Mouse (Mus musculus): ENCODE measurements around the gene Phldb1. TPM values are rescaled to one million over a fixed set of nuclear protein-coding genes. Genes with fewer than 3 reads are reported as not detected.
"Not testable (repeated sequence)": the region's sequence is repeated elsewhere in the genome, so short reads cannot be mapped to it uniquely, and the experiment has no call there.

Gene Phldb1
- 23.7 and 31.3 TPM in 2 replicates for polyA plus RNA-seq (2015; fragmentation: Nextera tagmentation; extraction: Ambion mirVana)

DNA sequence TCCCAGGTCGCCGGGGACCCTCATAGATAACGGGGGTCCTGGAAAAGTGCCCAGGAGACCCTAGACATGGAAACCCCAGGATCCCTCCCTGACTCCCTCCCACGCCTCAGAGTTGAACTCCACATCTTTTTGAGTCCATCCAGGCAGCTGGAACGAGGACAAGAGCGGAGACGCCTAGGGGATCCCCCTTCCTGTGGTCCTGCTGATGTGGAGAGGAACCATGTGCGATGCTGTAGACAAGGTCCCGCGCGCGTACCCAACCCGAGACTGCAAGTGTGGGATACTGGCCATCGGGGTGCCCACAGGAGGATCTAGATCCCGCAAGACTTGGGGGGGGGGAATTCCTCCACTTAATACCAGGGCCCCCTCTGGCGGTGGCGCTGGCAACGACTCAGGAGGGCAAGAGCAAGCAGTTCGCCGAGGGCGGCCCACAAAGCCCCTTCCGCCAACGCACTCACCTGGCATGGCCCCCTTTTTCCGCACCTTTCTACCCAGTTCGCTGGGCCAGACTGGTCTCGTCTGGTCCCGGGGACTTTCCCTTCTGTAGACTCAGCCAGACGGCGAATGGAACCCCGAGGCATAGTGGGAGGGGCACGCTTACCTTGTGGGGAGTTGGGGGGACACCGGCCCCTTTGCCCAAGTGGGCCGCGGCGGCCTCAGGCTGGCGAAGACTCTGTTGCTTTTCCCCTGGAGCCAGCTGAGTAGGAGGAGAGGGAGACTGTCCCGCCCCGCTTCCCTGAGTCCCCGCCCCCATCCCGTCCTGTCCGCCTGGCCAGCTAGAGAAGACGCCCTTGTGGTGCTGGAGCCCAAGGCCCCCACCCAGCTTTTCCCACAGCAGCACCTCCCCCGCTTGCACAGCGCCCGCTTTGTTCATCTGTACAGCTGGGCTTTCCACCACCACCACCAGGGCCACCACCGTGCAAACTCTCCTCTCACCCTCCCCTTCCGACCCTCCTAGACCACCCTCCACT, at the start of gene Phldb1:
Phldb1 (minus strand) TSS at position 675 of the 971 bp plus-strand sequence.
- H3K4me1 ChIP-seq (replicated peaks): peaks cover 34% of the 10 kb centered on the region
- H3K27ac ChIP-seq: peak within 1 kb of the TSS; percentile 74
- H3K9ac ChIP-seq: peak within 1 kb of the TSS; percentile 67
- H3K4me3 ChIP-seq: peak within 1 kb of the TSS; percentile 62
- H3K27me3 ChIP-seq: 0 out of 2 replicates have a peak, but pooled peaks cover 3% of the 10 kb centered on the region
- no peaks in the 10 kb centered on the region for H3K36me3 ChIP-seq
- H3K9me3 ChIP-seq (replicated peaks): no peaks in the 10 kb centered on the region
- peak within 1 kb of the TSS; percentile 96 for H3K4me2 ChIP-seq
- peak; percentile 74 for ATAC-seq (replicated peaks; ENCODE audit: insufficient number of reproducible peaks, insufficient read depth, low FRiP score, low read depth)
- WGBS: under 1% methylated on average over 47 of the region's 47 CpGs

DNA sequence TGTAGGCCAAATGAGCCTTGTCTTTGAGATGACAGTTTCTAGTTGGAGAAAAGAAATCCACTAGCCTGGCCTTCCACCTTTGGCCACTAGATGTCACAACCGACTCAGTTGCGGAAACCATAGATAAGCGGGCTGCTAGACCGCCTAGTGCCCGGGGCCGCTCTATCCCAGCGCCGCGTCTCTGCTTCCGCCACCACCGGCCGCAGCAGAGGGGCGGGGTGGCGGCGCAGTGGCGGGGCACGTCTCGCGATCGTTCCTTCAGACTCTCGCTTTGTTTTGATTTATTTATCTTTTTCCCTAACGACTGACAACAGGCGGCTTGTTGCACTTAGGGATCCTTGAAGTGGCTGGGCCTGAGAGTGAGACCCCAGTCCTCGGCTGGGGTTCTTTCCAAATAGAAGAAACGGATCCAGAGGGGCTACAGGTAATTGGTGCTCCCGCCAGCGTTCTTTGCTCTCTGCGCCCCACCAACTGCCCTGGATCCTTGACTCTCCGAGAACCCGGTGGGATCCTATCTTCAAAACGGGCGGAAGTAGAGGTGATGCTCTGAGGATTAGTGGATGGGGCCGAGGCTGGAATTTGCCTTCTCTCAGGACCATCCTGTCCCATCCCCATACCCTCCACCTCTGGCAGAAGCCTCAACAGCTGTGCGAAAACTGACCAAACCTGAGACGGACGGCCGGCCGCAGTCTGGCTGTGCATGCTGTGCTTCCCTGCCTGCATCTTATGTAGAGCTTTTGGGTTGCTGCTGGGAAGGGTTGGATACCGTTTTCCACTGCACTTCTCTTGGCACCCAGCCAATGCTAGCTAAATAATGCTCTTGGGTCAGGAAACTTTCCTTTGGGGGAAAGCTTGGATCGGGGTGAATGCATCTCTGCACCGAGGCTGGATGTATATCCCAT, 38.0 kb upstream of the Phldb1 start:
- Histone ChIP-seq H3K9me3 (replicated peaks) (no peaks in the 10 kb centered on the region), H3K27ac (peak overlapping the region; percentile 85), H3K4me3 (peak overlapping the region; percentile 73), H3K27me3 (no peaks in the 10 kb centered on the region), H3K4me1 (replicated peaks) (peaks cover 9% of the 10 kb centered on the region), H3K36me3 (peaks cover 10% of the 10 kb centered on the region), H3K9ac (peak overlapping the region; percentile 78), H3K4me2 (peak overlapping the region; percentile 82)
- under 1% methylated on average over 41 of the region's 41 CpGs for WGBS
- peak; percentile 97 for ATAC-seq (replicated peaks; ENCODE audit: insufficient number of reproducible peaks, insufficient read depth, low FRiP score, low read depth)

DNA sequence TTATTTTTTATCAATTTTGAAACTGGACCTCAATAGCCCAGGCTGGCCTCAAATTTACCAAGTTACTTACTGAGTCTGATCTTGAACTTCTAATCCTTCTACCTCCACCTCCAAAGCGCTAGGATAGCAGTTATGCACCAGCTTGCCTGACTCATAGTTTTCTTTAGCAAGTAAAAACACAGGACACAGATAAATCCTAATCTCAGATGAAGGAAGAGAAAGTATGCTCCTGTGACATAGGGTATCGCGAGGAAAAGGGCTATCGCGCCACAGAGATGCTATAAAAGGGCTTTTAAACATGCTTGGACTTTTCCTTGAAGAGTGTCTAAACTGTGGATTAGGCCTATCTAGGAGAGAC, 37.4 kb upstream of the Phldb1 start:
- H3K4me3 ChIP-seq: no peak overlapping the region
- H3K27me3 ChIP-seq: no peaks in the 10 kb centered on the region
- no peak overlapping the region for H3K4me2 ChIP-seq
- no peak for ATAC-seq (replicated peaks; ENCODE audit: insufficient number of reproducible peaks, insufficient read depth, low FRiP score, low read depth)
- no peaks in the 10 kb centered on the region for H3K9me3 ChIP-seq (replicated peaks)
- H3K9ac ChIP-seq: no peak overlapping the region; the same call in 1 of the 2 replicates
- peak overlapping the region; percentile 57 for H3K27ac ChIP-seq
- peaks cover 9% of the 10 kb centered on the region for H3K36me3 ChIP-seq
- WGBS: 13% methylated on average over 5 of the region's 5 CpGs
- peaks cover 9% of the 10 kb centered on the region for H3K4me1 ChIP-seq (replicated peaks)

DNA sequence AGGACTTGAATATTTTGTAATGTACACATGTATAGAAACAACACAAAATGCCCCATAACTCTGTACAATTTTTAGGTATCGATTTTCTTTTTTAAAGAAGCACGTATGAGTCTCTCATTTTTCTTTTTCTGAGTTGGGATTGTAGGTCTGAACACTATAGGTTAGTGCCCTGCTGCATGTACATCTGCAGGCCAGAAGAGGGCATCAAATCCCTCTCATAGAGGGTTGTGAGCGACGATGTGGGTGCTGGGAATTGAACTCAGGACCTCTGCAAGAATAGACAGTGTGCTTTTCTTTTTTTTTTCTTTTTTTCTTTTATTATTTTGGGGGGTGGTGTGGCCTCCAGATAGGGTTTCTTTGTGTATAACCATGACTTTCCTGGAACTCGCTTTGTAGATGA, 36.4 kb upstream of the Phldb1 start:
- WGBS: 91% methylated on average over 5 of the region's 5 CpGs
- H3K9ac ChIP-seq: no peak overlapping the region
- ATAC-seq (replicated peaks; ENCODE audit: insufficient number of reproducible peaks, insufficient read depth, low FRiP score, low read depth): no peak

DNA sequence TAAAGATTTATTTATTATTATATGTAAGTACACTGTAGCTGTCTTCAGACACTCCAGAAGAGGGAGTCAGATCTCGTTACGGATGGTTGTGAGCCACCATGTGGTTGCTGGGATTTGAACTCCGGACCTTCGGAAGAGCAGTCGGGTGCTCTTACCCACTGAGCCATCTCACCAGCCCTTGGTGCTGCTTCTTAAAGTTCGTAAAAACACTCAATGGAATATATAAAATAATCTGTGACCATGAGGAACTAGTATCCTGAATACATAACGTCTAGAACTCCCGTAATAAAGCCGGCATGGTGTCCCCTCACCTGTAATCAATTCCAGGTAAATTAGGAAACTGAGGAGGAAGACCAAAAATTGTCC, 33.0 kb upstream of the Phldb1 start:
- Histone ChIP-seq H3K4me2 (peak overlapping the region; percentile 63), H3K27ac (peak overlapping the region; percentile 98), H3K4me3 (peak overlapping the region; percentile 88), H3K4me1 (replicated peaks) (peaks cover 24% of the 10 kb centered on the region)
- not testable (repeated sequence) for H3K36me3 ChIP-seq; H3K27me3 ChIP-seq; H3K9me3 ChIP-seq (replicated peaks); ATAC-seq (replicated peaks; ENCODE audit: insufficient number of reproducible peaks, insufficient read depth, low FRiP score, low read depth); H3K9ac ChIP-seq
- 31% methylated on average over 9 of the region's 9 CpGs for WGBS

More for the DNA sequence above, 36.4 kb upstream of the Phldb1 start:
- Histone ChIP-seq H3K4me3 (no peak overlapping the region), H3K4me1 (replicated peaks) (peaks cover 11% of the 10 kb centered on the region), H3K27ac (no peak overlapping the region), H3K4me2 (no peak overlapping the region), H3K36me3 (peaks cover 9% of the 10 kb centered on the region), H3K9me3 (replicated peaks) (no peaks in the 10 kb centered on the region), H3K27me3 (no peaks in the 10 kb centered on the region)

DNA sequence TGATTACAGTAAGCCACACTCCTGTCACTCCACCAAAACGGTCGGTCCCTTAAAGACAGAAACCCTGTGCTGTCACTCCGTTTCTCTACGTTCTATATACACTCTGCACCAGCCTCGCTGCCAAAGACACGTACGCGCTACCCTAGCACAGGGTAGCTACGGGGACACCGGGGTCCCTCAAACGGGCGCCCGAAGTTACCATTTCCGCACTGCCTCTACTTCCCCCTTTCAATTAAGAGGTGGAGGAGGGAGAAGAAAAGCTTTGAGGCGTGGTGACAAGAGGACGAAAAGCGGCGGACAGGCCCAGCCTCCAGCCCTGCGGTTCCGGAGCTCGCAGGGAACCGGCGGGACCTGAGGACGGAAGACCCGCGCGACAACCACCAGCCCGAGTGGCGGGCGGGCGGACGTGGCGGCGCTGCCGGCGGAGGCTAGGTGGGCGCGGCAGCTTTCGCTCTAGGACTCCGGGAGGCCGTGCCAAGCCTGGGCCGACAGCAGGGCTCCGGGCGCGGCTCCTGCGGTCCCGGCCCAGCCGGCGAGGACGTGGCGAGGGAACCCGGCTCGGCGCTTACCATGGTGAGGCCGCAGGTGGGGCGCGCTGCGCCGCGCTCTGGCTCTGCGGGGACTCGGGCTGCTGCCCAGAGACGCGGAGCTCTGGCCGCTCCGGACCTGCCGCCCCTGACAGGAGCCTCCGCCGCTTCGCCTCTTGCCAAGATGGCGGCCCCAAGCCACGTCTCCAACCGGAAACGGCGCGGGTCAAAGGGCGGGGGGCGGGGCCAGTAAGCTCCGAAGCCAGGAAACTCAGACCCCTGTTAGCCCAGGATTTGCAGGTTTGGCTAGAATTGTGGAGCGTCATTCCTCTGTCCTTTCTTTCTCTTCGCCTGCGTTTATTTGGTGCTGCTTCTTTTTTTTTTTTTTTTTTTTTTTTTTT, 32.4 kb upstream of the Phldb1 start, which contains the start of the genes Arcn1 and Ift46:
Arcn1 (minus strand) TSS at position 745 of the 928 bp plus-strand sequence.
Ift46 (plus strand) TSS at position 808 of the 928 bp plus-strand sequence.
- H3K9ac ChIP-seq: peak within 1 kb of the TSS; percentile 99
- H3K27ac ChIP-seq: peak within 1 kb of the TSS; percentile 98
- WGBS: under 1% methylated on average over 82 of the region's 82 CpGs
- no peaks in the 10 kb centered on the region for H3K36me3 ChIP-seq
- H3K4me2 ChIP-seq: peak within 1 kb of the TSS; percentile 63
- peak; percentile 88 for ATAC-seq (replicated peaks; ENCODE audit: insufficient number of reproducible peaks, insufficient read depth, low FRiP score, low read depth)
- H3K9me3 ChIP-seq (replicated peaks): no peaks in the 10 kb centered on the region
- peak within 1 kb of the TSS; percentile 88 for H3K4me3 ChIP-seq
- peaks cover 24% of the 10 kb centered on the region for H3K4me1 ChIP-seq (replicated peaks)
- no peaks in the 10 kb centered on the region for H3K27me3 ChIP-seq

DNA sequence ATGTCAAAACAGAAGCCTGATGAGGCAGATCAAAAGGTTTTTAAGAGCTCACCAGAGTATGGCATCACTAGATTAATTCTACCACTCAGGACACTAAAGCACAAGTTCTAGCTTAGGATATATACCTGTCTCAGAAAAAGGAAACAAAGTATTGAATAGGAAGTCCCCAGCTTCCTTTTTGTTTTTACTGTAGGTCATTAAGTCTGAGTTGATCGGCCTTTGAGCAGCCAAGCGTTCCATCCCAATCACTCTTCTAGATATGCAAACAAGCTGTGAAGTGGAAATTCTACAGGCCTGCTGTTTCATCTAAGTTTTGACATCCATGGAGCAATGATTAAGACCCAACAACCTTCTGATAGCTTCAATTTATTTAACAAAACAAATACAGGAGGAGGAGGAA, 25.9 kb upstream of the Phldb1 start:
- ATAC-seq (replicated peaks; ENCODE audit: insufficient number of reproducible peaks, insufficient read depth, low FRiP score, low read depth): no peak
- Histone ChIP-seq H3K4me3 (no peak overlapping the region), H3K27me3 (no peaks in the 10 kb centered on the region), H3K9me3 (replicated peaks) (no peaks in the 10 kb centered on the region), H3K4me2 (no peak overlapping the region), H3K4me1 (replicated peaks) (peaks cover 29% of the 10 kb centered on the region), H3K36me3 (peaks cover 31% of the 10 kb centered on the region), H3K27ac (no peak overlapping the region), H3K9ac (no peak overlapping the region)
- WGBS: 58% methylated on average over 2 of the region's 2 CpGs

DNA sequence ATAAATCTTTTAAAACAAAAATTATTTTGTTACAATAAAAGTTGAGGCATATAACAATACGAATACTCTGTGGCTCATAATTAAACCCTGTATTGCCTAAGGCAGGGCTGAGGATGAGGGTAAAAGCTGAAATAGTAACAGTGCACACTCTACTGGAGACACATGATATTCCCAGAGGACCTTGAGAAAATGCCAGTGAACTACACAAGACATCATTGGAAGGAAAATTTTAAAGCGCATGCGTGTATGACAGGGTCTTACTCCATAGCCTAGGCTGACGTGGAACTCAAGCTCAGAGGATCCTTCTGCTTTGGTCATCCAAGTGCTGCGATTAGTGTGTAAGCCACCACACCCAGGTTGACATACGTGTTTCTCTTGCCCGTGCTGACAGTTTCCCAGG, 13.5 kb upstream of the Phldb1 start:
- Histone ChIP-seq H3K27me3 (no peaks in the 10 kb centered on the region), H3K36me3 (peaks cover 84% of the 10 kb centered on the region), H3K4me3 (no peak overlapping the region), H3K4me1 (replicated peaks) (no peaks in the 10 kb centered on the region), H3K4me2 (no peak overlapping the region), H3K9ac (no peak overlapping the region), H3K27ac (no peak overlapping the region), H3K9me3 (replicated peaks) (no peaks in the 10 kb centered on the region)
- WGBS: 90% methylated on average over 7 of the region's 7 CpGs
- no peak for ATAC-seq (replicated peaks; ENCODE audit: insufficient number of reproducible peaks, insufficient read depth, low FRiP score, low read depth)

DNA sequence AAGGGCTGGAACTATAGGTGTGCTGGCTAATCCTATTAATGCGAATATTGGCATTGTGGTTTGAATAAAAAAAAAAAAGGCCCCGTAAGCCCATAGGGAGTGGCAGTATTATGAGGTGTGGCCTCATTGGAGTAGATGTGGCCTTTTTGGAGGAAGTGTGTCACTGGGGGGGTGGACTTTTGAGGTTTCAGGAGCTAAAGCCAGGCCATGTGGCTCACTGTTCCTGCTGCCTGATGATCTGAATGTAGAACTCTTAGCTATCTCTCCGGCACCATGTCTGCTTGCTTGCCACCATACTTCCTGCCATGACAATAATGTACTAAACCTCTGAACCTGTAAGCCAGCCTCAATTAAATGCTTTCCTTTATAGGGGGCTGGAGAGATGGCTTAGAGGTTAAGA, 12.3 kb upstream of the Phldb1 start:
- no peak for ATAC-seq (replicated peaks; ENCODE audit: insufficient number of reproducible peaks, insufficient read depth, low FRiP score, low read depth)
- H3K4me2 ChIP-seq: no peak overlapping the region
- H3K9me3 ChIP-seq (replicated peaks): no peaks in the 10 kb centered on the region
- 96% methylated on average over 3 of the region's 3 CpGs for WGBS
- no peak overlapping the region for H3K4me3 ChIP-seq
- H3K36me3 ChIP-seq: peaks cover 86% of the 10 kb centered on the region
- no peaks in the 10 kb centered on the region for H3K27me3 ChIP-seq
- no peak overlapping the region for H3K27ac ChIP-seq
- H3K4me1 ChIP-seq (replicated peaks): no peaks in the 10 kb centered on the region
- H3K9ac ChIP-seq: no peak overlapping the region

DNA sequence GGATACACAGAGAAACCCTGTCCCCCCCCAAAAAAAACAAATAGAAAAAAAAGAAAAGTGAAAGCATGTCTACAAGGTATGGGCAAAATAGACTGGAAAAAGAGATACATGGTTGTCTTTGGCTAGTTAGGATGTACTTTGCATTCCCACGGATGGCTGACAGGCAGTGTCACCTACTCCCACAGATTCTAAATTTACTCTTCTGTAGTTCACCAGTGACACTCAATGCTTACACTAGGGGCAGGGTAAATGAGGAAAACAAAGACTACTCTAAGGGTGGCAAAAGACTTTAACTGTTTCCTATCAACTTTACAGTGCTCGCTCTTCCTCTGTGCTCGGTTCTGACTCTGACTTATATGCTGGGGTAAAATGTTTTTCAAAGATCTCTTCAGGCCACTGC, 11.7 kb upstream of the Phldb1 start:
- no peak for ATAC-seq (replicated peaks; ENCODE audit: insufficient number of reproducible peaks, insufficient read depth, low FRiP score, low read depth)
- no peak overlapping the region for H3K4me2 ChIP-seq
- WGBS: 79% methylated on average over 3 of the region's 3 CpGs
- no peaks in the 10 kb centered on the region for H3K4me1 ChIP-seq (replicated peaks)
- H3K27me3 ChIP-seq: no peaks in the 10 kb centered on the region
- H3K27ac ChIP-seq: no peak overlapping the region
- no peak overlapping the region for H3K9ac ChIP-seq
- H3K9me3 ChIP-seq (replicated peaks): no peaks in the 10 kb centered on the region
- H3K4me3 ChIP-seq: no peak overlapping the region
- peaks cover 82% of the 10 kb centered on the region for H3K36me3 ChIP-seq
